Mouse (Mus musculus) testis, adult 2 months (tissue): ENCODE measurements around the gene Ccdc187.

ENCODE experiments used
- CTCF ChIP-seq: fragments of 200-500 bp; IDR thresholded peaks from 2 replicates; pipeline ENCODE4 v1.5.1; 2012; ENCODE audit warnings: low read depth, mild to moderate bottlenecking, inconsistent platforms, low read length, moderate library complexity; ENCODE audit not compliant: control insufficient read depth, insufficient read depth, insufficient replicate concordance
- POLR2A ChIP-seq: fragments of 200-500 bp; IDR thresholded peaks from 2 replicates; pipeline ENCODE4 v1.6.1; 2012; ENCODE audit warnings: low read depth, mild to moderate bottlenecking, inconsistent platforms, low read length, moderate library complexity; ENCODE audit not compliant: control insufficient read depth

DNA sequence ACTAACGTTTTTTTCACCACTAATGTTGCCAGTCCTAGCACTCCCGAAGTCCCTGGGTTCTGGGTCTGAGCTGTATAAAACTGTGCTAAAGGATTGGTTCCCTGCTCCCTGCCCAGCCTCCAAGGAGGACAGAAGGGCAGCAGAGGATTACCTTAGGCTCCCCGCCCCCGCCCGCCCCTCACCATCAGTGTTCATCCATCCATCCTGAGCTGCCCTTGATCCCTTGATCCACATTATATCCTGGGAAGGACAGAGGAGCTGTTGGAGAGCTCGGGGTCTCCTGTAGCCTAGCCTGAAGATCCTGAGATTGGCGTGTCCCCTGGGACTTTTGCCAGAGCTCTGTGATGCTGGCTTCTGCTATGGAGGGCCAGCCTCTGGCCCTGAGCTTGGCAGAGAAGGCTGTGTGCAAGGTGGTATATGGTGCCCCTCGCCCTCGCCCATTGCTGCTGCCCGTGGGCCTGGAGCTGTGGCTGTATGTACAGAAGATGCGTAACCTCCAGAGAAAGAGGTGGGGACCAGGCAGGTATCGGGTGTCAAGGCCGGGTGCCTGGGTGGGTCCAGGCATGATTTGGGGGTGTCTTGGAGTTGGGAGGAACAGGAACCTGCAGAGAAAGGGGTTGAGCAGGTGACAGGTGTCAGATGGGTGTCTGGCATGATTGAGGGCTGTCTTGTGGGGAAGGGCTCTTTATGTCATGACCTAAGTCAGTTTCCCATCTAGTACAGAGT is 25.3 kb upstream of the Ccdc187 start:
- no peak for TF ChIP-seq POLR2A
- no peak for TF ChIP-seq CTCF
